Mouse (Mus musculus) midbrain, embryonic 16.5 days (tissue): ENCODE results near the gene Gngt1. TPM values are rescaled to one million over a fixed set of nuclear protein-coding genes. Genes with fewer than 3 reads are reported as not detected.
A peak's percentile ranks its signal among the peaks of the same experiment; 100 is the strongest.

Source experiments
- ATAC-seq: fragments of 200-750 bp; cut with Nextera tagmentation; 2 replicates; pipeline ENCODE4 v1.8.0; 2017; ENCODE audit warnings: moderate TSS enrichment
- H3K27ac ChIP-seq: fragments of 300-500 bp; sonication (generic); 2 replicates; pipeline ENCODE4 v1.5.1; 2014; ENCODE audit warnings: mild to moderate bottlenecking, low read length, mixed read lengths
- H3K27me3 ChIP-seq: fragments of 300-500 bp; sonication (generic); 2 replicates; pipeline ENCODE4 v1.6.1; 2014; ENCODE audit warnings: low read depth, low read length, mixed read lengths; ENCODE audit not compliant: control insufficient read depth, insufficient read depth
- H3K36me3 ChIP-seq: fragments of 300-500 bp; sonication (generic); 2 replicates; pipeline ENCODE4 v1.6.1; 2014; ENCODE audit warnings: mild to moderate bottlenecking, low read length, moderate library complexity, mixed read lengths; ENCODE audit not compliant: control insufficient read depth, insufficient read depth
- H3K4me1 ChIP-seq: fragments of 300-500 bp; sonication (generic); 2 replicates; pipeline ENCODE4 v1.6.1; 2014; ENCODE audit warnings: mild to moderate bottlenecking, low read length, mixed read lengths; ENCODE audit not compliant: control insufficient read depth, insufficient read depth
- H3K4me2 ChIP-seq: fragments of 300-500 bp; sonication (generic); 2 replicates; pipeline ENCODE4 v1.6.1; 2014; ENCODE audit warnings: mild to moderate bottlenecking, low read length, mixed read lengths
- H3K4me3 ChIP-seq: fragments of 300-500 bp; sonication (generic); 2 replicates; pipeline ENCODE4 v1.5.1; 2014; ENCODE audit warnings: low read depth, mild to moderate bottlenecking, low read length, moderate library complexity, mixed read lengths
- H3K9ac ChIP-seq: fragments of 300-500 bp; sonication (generic); 2 replicates; pipeline ENCODE4 v1.6.1; 2014; ENCODE audit warnings: low read depth, low read length, mixed read lengths
- H3K9me3 ChIP-seq: fragments of 300-500 bp; sonication (generic); replicated peaks from 2 replicates; pipeline ENCODE4 v1.6.1; 2014; ENCODE audit warnings: mild to moderate bottlenecking, low read length, mixed read lengths; ENCODE audit not compliant: control insufficient read depth, poor library complexity, severe bottlenecking
- WGBS: fragments of 180-500 bp; shearing (Covaris S2); extraction: QIAGEN DNeasy Blood & Tissue Kit; methylation state at CpG from one replicate; pipeline ENCODE4 v1.1.7; 2014; 5-methylcytosine and 5-hydroxymethylcytosine counted together
- polyA plus RNA-seq: library from polyadenylated mRNA; unstranded; fragments of >200 nt; fragmentation: Nextera tagmentation; extraction: Ambion mirVana; gene quantifications from 2 replicates; pipeline ENCODE4 v1.2.1, GENCODE M21; 2015

Gene Gngt1
- polyA plus RNA-seq, result 0.24 TPM in 1 of 2 replicates, not detected in the other

DNA sequence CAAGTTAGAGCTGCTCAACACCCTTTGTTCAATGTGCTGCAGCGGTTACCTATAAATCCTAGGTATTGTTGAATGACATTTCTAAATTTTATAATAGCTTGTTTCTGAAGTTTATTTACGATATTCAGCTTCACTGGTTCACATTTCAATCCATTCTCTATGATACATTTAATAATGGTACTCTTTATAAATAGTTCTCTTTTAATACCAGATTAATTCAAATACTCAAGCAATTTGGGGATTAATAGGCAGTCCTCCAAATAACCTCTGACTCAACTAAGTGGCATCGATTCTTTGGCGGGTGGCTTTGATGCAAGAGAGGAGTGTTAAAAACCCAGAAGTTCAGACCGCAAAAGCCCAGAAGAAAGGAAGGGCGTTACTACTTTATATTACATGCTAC lies at the start of gene Gngt1:
Gene Gngt1 (plus strand): TSS at position 301 of the 400 bp plus-strand sequence.
- no peak for ATAC-seq
- H3K27ac ChIP-seq, result no peak within 1 kb of the TSS
- WGBS, result 89% methylated on average over 6 of the region's 6 CpGs
- H3K4me1 ChIP-seq, result no peaks in the 10 kb centered on the region
- no peak within 1 kb of the TSS for H3K4me3 ChIP-seq
- no peak within 1 kb of the TSS for H3K4me2 ChIP-seq
- H3K27me3 ChIP-seq, result no peaks in the 10 kb centered on the region
- H3K9me3 ChIP-seq, result no peaks in the 10 kb centered on the region
- no peaks in the 10 kb centered on the region for H3K36me3 ChIP-seq
- no peak within 1 kb of the TSS for H3K9ac ChIP-seq

DNA sequence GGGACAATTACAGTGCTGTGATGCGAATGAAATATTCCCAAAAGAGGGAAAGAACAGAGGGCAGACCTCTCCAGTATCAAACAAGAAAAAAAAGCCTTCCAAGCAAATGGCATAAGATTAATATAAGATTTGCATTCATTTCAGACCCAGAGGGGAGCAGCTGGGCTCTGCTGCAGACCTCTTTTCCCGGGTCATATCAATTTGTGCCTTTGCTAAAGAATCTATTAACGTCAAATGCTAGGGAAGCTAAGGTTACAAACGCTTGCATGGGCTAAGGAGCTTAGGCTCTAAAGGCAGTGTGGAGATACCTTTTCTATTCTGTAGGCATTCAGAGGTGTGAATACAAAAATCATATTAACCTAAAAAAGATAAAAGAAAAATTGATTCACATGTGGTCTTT lies 38.6 kb upstream of the Gngt1 start:
- Histone ChIP-seq H3K4me2 (no peak overlapping the region), H3K9ac (no peak overlapping the region), H3K27ac (no peak overlapping the region), H3K36me3 (no peaks in the 10 kb centered on the region), H3K27me3 (no peaks in the 10 kb centered on the region), H3K4me1 (peaks cover 3% of the 10 kb centered on the region; the same call in 1 of the 2 replicates), H3K9me3 (no peaks in the 10 kb centered on the region), H3K4me3 (no peak overlapping the region)
- 20% methylated on average over 4 of the region's 4 CpGs for WGBS
- 0 out of 2 replicates have a peak, but pooled peaks have one; percentile 42 for ATAC-seq

DNA sequence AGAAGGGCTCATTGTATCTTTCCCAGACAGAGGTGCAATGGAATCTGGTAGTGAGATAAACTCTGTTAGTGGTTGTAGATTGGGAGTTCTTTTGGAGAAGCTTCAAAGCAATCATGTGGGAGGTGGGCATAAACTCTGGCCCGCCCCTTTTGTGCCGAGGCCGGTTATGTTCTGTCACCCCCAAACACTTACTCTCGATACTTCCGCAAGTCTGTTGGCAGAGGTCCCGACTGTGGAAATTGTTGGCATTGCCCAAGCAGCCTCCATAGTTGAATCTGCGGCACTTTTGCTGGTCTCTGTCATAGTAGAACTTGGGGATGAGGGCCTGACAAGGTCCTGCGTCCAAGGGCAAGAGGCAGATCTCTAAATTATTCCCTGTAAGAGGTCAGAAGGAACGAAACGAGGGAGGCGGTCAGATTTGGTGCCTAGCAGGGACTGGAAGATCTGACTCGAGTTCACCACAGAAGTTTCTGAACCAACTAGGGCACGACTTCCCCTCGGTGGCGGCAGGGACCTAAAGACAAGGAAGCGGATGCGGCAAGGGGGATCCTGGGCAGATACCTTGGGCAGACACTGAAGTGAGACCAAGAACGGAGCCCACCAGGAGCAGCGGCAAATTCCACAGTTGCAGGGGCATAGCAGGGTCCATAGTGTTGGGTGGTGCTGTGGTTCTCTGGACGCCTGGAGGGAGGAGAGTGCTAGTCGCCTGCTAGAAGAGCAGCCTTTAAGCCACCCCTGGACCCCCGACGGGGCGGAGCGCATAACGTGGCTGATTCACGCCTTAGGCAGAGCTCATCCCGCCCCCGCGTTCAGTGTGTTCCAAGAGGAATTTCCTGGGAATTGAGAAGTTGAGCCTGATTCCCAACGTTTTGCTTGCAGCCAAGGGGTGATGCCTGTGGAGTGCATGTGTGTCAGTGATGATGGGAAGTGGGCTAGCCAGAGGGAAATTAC lies 25.6 kb upstream of the Gngt1 start:
- H3K4me3 ChIP-seq, result peak overlapping the region; percentile 9; the same call in 1 of the 2 replicates
- H3K4me1 ChIP-seq, result no peaks in the 10 kb centered on the region
- no peak for ATAC-seq

DNA sequence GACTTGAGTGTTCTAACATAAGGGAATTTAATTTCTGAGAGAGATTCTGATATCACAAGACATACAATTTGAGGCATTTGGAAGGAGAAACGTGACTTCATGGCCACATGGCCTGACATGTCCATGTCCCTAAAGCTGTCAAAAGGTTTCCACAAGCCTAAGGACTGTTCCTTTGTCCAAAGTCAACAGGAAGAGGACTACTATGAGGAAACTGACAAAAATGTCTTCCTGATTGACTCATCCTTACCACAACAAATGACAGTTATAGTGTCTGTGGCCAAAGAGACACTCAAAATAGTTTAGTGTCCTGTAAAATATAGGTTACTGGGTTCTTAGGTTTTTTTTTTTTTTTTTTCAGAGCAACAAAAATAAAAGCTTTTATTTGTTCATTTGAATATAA lies 19.9 kb upstream of the Gngt1 start:
- H3K9ac ChIP-seq, result no peak overlapping the region
- no peak overlapping the region for H3K27ac ChIP-seq
- WGBS, result 88% methylated on average over 1 of the region's 1 CpGs
- no peaks in the 10 kb centered on the region for H3K9me3 ChIP-seq
- no peaks in the 10 kb centered on the region for H3K27me3 ChIP-seq
- no peaks in the 10 kb centered on the region for H3K36me3 ChIP-seq
- H3K4me2 ChIP-seq, result no peak overlapping the region
- H3K4me3 ChIP-seq, result no peak overlapping the region
- H3K4me1 ChIP-seq, result no peaks in the 10 kb centered on the region
- ATAC-seq, result no peak

More for the DNA sequence above, 25.6 kb upstream of the Gngt1 start:
- Histone ChIP-seq H3K4me2 (peak overlapping the region; percentile 35), H3K36me3 (no peaks in the 10 kb centered on the region), H3K27me3 (no peaks in the 10 kb centered on the region), H3K9ac (no peak overlapping the region), H3K27ac (no peak overlapping the region), H3K9me3 (no peaks in the 10 kb centered on the region)
- 37% methylated on average over 31 of the region's 31 CpGs for WGBS

DNA sequence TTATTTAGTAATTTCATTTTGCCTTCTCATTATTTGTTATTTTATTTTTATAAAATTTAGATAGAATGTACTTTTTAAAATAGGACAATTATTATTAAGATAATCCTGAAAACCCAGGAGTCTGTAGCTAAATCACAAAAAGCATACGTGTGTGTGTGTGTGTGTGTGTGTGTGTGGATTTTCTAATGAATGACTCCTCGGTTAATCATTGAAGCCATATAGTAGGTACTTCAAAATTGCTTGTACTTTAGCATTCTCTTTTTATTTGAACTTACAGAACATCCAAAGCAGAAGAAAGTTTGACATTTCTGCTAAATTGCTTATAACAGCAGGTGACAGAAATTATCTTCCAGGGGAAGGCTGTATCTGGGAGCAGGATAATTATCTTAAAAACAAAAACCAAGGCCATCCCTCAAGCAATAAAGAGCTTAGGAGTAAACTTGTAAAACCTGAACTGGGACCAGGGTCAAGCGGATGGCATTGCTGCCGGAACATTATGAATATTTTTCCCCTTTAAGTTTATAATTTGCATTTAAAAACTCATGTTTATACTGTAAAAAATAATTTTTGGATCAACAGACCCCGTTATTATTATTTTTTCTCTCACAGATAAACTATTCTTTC lies 10.8 kb upstream of the Gngt1 start:
- H3K27me3 ChIP-seq, result no peaks in the 10 kb centered on the region
- H3K9ac ChIP-seq, result no peak overlapping the region
- H3K27ac ChIP-seq, result no peak overlapping the region
- H3K4me1 ChIP-seq, result no peaks in the 10 kb centered on the region
- WGBS, result 87% methylated on average over 5 of the region's 5 CpGs
- no peak overlapping the region for H3K4me3 ChIP-seq
- no peaks in the 10 kb centered on the region for H3K9me3 ChIP-seq
- no peaks in the 10 kb centered on the region for H3K36me3 ChIP-seq
- no peak for ATAC-seq
- H3K4me2 ChIP-seq, result no peak overlapping the region

DNA sequence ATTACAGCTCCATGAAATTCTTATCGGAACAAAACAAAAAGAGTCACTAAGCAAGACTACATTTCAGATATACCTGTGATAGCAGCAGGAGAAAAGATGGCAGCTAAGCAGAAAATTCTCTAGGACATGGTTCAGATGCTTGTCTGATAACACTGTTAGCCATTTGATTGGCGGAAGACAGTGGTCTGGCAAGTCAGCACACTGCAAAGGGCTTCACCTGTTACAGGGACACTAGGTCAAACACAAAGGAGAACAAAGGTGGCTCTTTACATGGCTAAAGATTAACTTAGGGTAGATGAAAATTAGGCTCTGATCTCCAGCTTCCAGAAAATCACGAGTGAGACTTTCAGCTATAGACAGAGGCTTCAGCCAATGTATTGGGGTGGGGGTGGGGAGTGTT lies 4.8 kb upstream of the Gngt1 start, which contains the start of gene Tfpi2:
Gene Tfpi2 (minus strand): TSS at position 170 of the 400 bp plus-strand sequence.
- no peak within 1 kb of the TSS for H3K4me2 ChIP-seq
- H3K36me3 ChIP-seq, result no peaks in the 10 kb centered on the region
- no peak for ATAC-seq
- H3K4me1 ChIP-seq, result no peaks in the 10 kb centered on the region
- no peak within 1 kb of the TSS for H3K4me3 ChIP-seq
- H3K9ac ChIP-seq, result no peak within 1 kb of the TSS
- H3K9me3 ChIP-seq, result no peaks in the 10 kb centered on the region
- no peaks in the 10 kb centered on the region for H3K27me3 ChIP-seq
- 86% methylated on average over 3 of the region's 3 CpGs for WGBS
- no peak within 1 kb of the TSS for H3K27ac ChIP-seq

DNA sequence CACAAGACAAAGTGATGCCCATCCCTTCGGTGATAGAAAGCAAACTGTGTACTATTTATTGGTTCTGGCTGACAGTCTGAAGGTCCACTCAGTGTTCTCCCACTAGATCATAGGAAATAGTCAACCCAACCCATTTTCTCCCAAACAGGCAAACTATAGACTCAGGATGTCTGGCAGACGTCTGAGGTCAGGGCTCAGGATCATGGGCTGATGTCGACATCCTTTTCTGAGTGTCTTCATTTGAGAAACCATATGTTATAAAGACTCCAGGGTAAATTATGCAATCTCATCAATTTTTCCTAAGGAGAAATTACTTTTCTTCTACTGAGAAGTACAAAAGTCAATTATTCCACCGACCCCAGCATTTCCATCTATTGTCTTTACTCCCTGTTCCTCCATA lies 4.5 kb downstream of the Gngt1 start:
- Histone ChIP-seq H3K27ac (no peak overlapping the region), H3K36me3 (no peaks in the 10 kb centered on the region), H3K9ac (no peak overlapping the region), H3K4me1 (no peaks in the 10 kb centered on the region), H3K27me3 (no peaks in the 10 kb centered on the region), H3K9me3 (no peaks in the 10 kb centered on the region), H3K4me3 (no peak overlapping the region), H3K4me2 (no peak overlapping the region)
- no peak for ATAC-seq
- WGBS, result 85% methylated on average over 4 of the region's 4 CpGs

DNA sequence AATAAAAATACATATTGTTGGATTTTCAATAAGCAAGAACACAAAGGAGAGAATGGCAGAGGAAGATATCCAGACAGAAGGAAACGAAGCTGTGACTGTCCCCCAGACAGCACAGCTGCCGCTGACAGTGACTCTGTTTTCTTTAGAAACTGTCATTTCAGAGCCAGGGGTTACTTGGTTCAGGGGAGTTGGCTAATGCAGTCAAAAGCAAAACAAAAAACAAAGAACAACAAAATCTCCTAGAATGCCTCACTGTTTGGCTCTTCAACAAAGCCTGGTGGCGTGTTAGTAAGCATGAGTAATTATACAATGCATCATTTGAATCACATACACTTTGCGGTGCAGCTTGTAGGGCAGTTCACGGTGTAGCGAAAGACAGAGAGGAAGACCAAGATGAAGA lies 5.7 kb downstream of the Gngt1 start:
- Histone ChIP-seq H3K9ac (no peak overlapping the region), H3K9me3 (no peaks in the 10 kb centered on the region), H3K27me3 (no peaks in the 10 kb centered on the region), H3K36me3 (no peaks in the 10 kb centered on the region), H3K4me2 (no peak overlapping the region), H3K4me3 (no peak overlapping the region), H3K4me1 (peaks cover 3% of the 10 kb centered on the region; the same call in 1 of the 2 replicates), H3K27ac (no peak overlapping the region)
- 59% methylated on average over 6 of the region's 6 CpGs for WGBS
- no peak for ATAC-seq

DNA sequence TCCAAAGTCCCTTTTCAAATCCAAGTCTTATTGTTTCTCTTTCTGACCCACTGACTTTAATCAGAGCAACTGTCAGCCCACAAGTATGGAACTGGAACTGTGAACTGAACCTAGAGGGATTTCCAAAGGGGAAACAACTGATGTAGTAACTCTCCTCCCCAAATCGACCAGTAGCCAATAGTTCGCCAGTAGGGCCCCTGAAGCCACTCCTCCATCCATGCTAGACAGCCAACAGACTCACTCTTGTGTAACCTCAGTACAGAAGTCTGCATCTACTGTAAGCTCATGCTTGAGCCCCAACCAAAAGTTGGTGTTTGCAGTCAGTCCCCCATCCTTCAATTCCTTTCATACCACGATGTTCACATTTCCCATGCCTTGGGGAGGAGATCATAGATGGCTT lies 7.1 kb downstream of the Gngt1 start:
- Histone ChIP-seq H3K27me3 (no peaks in the 10 kb centered on the region), H3K27ac (no peak overlapping the region), H3K9me3 (no peaks in the 10 kb centered on the region), H3K4me1 (peaks cover 3% of the 10 kb centered on the region; the same call in 1 of the 2 replicates), H3K9ac (no peak overlapping the region), H3K4me3 (no peak overlapping the region), H3K36me3 (no peaks in the 10 kb centered on the region), H3K4me2 (no peak overlapping the region)
- no peak for ATAC-seq
- WGBS, result 75% methylated on average over 3 of the region's 3 CpGs
